Mouse (Mus musculus) spleen, adult 2 months (tissue): Measurements from ENCODE around the gene Nsun2.

Experiments
- CTCF ChIP-seq: fragments of 200-500 bp; IDR thresholded peaks from 2 replicates; pipeline ENCODE4 v1.5.1; 2011; ENCODE audit warnings: mild to moderate bottlenecking, inconsistent platforms; ENCODE audit not compliant: insufficient read depth, insufficient read length, insufficient replicate concordance; ENCODE audit errors: extremely low read depth
- POLR2A ChIP-seq: fragments of 200-500 bp; IDR thresholded peaks from 2 replicates; pipeline ENCODE4 v1.6.1; 2011; ENCODE audit warnings: low read depth, low read length, inconsistent platforms

DNA sequence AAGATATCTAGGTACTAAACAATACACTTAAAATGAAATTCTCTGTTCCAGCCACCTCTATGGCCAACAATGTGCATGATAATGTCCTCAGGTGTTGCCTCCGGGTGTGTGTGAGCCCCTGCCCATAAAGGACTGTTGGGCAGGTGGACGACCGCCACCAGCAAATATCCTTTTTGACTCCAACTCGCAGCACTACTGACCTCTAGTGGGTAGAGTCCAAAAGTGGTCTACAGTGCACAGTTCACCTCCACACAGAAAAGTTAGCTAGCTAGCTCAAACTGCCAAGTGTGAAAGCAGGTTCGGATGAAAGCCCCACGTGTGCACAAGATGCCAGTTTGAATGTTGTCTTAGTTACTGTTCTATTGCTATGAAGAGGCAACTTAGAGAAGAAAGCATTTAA is 48.2 kb upstream of the Nsun2 start:
- TF ChIP-seq CTCF = peak; percentile 6; the same call in 1 of the 2 replicates
- no peak for TF ChIP-seq POLR2A
